Mouse (Mus musculus): ENCODE measurements at regions not wholly inside any gene's neighbourhood (a gene's known extent, or its start where the extent isn't known, plus 50 kb on each side); places are given as distances from the start of the nearest gene placed in this dataset.

DNA sequence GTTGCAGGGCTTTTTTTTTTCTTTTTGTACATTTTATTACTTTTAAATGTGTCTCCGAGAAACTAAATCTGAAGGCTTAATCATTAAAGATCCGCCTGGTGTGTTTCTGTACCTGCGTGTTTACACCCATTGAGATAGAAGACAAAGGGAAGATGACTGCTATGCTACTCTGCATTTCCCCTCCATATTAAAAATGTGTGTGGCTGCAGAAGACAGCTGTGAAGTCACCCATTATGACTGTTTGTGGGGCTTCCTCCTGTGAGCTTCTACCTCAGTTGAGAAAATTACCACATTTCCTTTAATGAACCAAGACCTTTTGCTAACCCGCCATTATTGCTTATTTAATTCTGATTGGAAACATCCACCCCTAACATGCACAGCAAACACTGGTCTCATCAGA is 602.9 kb upstream of the Tle4 start:
- Histone ChIP-seq H3K9ac (no peak overlapping the region), H3K27me3 (replicated peaks) (no peaks in the 10 kb centered on the region), H3K9me3 (no peaks in the 10 kb centered on the region), H3K27ac (replicated peaks) (no peak overlapping the region), H3K36me3 (no peaks in the 10 kb centered on the region), H3K4me1 (no peaks in the 10 kb centered on the region), H3K4me3 (no peak overlapping the region), H3K4me2 (no peak overlapping the region)
- ATAC-seq (ENCODE audit: extremely low read depth, insufficient number of reproducible peaks, low FRiP score, low TSS enrichment): no peak
- WGBS: 72% methylated on average over 4 of the region's 4 CpGs

DNA sequence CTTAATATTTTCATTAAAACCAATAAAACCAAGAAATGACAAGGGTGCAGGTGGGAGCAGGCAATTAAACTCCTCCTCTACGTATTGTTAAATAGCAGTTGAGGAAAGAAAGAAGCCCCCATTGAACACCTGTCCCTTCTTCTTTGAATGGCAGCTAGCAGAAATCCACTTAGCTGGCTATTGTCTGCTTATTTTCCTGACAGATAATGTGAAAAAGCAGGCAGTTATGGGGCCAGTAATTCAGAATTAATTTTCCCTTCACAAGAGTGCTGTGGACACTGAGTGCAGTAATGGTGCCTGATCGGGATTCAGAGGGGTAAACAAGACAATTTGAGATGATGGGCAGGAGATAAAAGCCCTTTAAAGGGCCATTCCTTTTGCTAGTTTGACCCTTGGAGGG is 602.5 kb upstream of the Tle4 start:
- no peaks in the 10 kb centered on the region for H3K4me1 ChIP-seq
- ATAC-seq (ENCODE audit: extremely low read depth, insufficient number of reproducible peaks, low FRiP score, low TSS enrichment): no peak
- no peak overlapping the region for H3K4me3 ChIP-seq
- H3K36me3 ChIP-seq: no peaks in the 10 kb centered on the region
- H3K27ac ChIP-seq (replicated peaks): no peak overlapping the region
- H3K9me3 ChIP-seq: no peaks in the 10 kb centered on the region
- H3K4me2 ChIP-seq: no peak overlapping the region
- H3K27me3 ChIP-seq (replicated peaks): no peaks in the 10 kb centered on the region
- no peak overlapping the region for H3K9ac ChIP-seq
- 64% methylated on average over 2 of the region's 2 CpGs for WGBS

DNA sequence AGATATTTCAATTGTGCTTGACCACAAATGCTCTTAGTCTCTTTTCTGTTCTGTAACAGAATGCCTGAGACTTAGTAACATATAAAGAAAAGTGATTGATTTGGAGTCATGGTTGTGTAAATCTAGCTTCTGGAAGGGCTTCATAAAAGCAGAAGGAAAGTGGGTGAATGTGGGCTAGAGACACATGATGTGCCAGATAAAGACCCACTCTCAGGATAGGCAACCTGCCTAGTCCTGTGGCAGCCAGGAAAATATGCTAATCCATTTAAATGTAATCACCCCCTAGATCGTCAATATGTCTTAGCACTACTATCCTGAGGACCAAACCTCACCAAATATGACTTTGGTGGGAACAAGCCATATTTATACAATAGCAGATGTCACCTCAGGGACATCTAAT is 601.8 kb upstream of the Tle4 start:
- Histone ChIP-seq H3K27me3 (replicated peaks) (no peaks in the 10 kb centered on the region), H3K36me3 (no peaks in the 10 kb centered on the region), H3K4me3 (no peak overlapping the region), H3K4me1 (no peaks in the 10 kb centered on the region), H3K9ac (no peak overlapping the region), H3K4me2 (no peak overlapping the region), H3K27ac (replicated peaks) (no peak overlapping the region), H3K9me3 (no peaks in the 10 kb centered on the region)
- ATAC-seq (ENCODE audit: extremely low read depth, insufficient number of reproducible peaks, low FRiP score, low TSS enrichment): no peak
- WGBS: 50% methylated on average over 1 of the region's 1 CpGs

DNA sequence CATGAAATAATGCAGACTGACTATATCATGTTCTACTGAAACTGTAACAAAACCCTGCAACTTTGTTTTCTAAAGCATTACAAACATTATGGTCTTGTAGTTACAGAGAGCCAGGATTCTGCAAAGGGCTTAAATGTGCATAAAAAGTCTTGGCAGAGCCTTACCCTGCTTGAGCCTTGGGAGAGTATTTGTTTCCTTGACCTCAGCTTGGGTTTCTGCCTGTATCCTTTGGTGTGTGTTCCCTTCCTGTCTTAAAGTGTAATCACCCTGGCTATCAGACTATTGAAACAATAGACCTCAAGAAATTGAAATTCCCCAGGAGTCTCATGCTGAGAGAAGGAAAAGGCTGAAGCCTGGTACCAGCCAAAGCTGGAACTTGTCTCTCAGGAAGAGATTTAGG is 577.4 kb upstream of the Tle4 start:
- Histone ChIP-seq H3K4me1 (no peaks in the 10 kb centered on the region), H3K4me2 (no peak overlapping the region), H3K27ac (replicated peaks) (no peak overlapping the region), H3K9me3 (peaks cover 4% of the 10 kb centered on the region; the same call in 1 of the 2 replicates), H3K9ac (no peak overlapping the region), H3K4me3 (no peak overlapping the region), H3K36me3 (no peaks in the 10 kb centered on the region), H3K27me3 (replicated peaks) (no peaks in the 10 kb centered on the region)
- ATAC-seq (ENCODE audit: extremely low read depth, insufficient number of reproducible peaks, low FRiP score, low TSS enrichment): no peak

DNA sequence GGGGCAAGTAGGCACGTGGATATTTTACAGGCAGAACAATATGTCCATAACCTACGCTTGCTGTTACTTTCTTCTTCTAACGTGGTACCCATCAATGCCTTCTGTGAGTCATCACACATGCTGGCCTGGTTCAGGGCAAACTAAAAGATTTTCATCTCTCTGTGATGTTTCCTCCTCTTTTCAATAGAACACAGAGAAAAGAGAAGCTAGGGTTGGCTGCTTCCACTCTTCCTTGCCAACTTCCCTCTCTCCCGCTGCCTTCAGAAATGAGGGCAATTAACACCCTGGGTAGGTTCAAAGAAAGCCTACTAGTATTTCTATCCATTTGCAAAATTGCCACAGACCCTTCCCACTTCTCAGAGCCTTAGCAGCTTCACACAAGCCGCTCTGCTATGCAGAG is 575.5 kb upstream of the Tle4 start:
- H3K36me3 ChIP-seq: no peaks in the 10 kb centered on the region
- H3K4me3 ChIP-seq: no peak overlapping the region
- no peaks in the 10 kb centered on the region for H3K27me3 ChIP-seq (replicated peaks)
- WGBS: 30% methylated on average over 5 of the region's 5 CpGs
- no peak overlapping the region for H3K27ac ChIP-seq (replicated peaks)
- H3K9me3 ChIP-seq: peaks cover 4% of the 10 kb centered on the region; the same call in 1 of the 2 replicates
- H3K9ac ChIP-seq: no peak overlapping the region
- no peak overlapping the region for H3K4me2 ChIP-seq
- no peak for ATAC-seq (ENCODE audit: extremely low read depth, insufficient number of reproducible peaks, low FRiP score, low TSS enrichment)
- H3K4me1 ChIP-seq: no peaks in the 10 kb centered on the region

DNA sequence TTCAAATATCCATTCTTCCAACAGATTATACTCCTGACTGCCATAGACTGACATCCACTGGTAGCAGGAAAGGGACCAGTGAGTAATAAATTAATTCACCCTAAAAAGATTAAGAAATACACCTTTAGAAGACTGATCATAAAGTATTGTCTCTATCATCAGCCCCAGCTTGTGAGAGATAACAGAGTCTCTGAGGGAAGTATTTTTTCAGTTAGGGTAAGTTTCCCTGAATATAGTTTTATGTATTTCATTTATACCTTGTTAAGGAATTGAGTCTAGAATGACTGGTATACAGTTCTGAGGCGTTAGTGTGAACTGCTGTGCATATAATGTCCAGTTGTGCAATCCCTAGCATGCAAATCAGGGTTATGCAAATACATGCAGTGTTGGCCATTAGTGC is 569.3 kb upstream of the Tle4 start:
- 60% methylated on average over 1 of the region's 1 CpGs for WGBS

DNA sequence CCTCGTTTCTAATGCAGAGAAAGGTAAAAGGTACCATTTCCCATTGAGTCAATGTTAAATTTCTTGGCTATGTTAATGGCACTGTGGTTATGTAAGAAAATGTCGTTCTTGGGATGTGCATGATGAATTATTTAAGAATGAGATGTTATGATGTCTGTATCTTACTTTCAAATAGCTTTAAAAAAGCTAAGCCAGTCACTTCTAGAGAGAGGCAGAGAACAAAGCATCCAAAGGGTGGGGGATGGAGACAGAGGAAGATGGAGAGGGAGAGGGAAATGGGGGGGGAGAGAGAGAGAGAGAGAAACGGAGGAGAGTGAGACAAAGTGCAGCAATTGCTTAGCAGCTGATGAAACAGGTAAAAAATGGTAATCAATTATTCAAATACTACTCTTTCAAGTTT is 562.8 kb upstream of the Tle4 start:
- no peak overlapping the region for H3K4me2 ChIP-seq
- 48% methylated on average over 3 of the region's 3 CpGs for WGBS
- H3K9me3 ChIP-seq: no peaks in the 10 kb centered on the region
- no peak overlapping the region for H3K4me3 ChIP-seq
- no peak overlapping the region for H3K9ac ChIP-seq
- H3K27ac ChIP-seq (replicated peaks): no peak overlapping the region
- no peak for ATAC-seq (ENCODE audit: extremely low read depth, insufficient number of reproducible peaks, low FRiP score, low TSS enrichment)
- H3K36me3 ChIP-seq: no peaks in the 10 kb centered on the region
- no peaks in the 10 kb centered on the region for H3K27me3 ChIP-seq (replicated peaks)
- no peaks in the 10 kb centered on the region for H3K4me1 ChIP-seq

More for the DNA sequence above, 569.3 kb upstream of the Tle4 start:
- Histone ChIP-seq H3K36me3 (no peaks in the 10 kb centered on the region), H3K4me3 (no peak overlapping the region), H3K4me2 (no peak overlapping the region), H3K27me3 (replicated peaks) (no peaks in the 10 kb centered on the region), H3K27ac (replicated peaks) (no peak overlapping the region), H3K9me3 (peaks cover 3% of the 10 kb centered on the region; the same call in 1 of the 2 replicates), H3K9ac (no peak overlapping the region), H3K4me1 (no peaks in the 10 kb centered on the region)
- ATAC-seq (ENCODE audit: extremely low read depth, insufficient number of reproducible peaks, low FRiP score, low TSS enrichment): no peak

DNA sequence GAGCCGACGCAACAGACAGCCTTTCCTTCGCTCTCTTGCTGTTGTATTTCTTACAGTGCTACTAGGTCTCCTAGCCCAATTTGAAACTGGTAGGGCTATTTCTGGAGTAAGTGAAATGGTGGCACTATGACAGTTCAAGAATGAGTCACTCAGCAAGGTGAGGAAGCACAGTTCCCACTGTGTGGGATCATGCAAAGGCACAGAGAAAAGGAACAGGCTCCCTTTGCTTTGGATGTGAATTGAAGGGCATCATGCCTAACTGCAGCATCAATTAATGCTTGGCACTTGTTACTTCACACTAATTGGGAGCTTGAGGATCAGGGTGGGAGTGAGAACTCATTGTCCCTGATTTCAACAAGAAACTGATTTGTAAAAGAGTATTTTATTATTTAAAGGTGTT is 560.8 kb upstream of the Tle4 start:
- no peaks in the 10 kb centered on the region for H3K36me3 ChIP-seq
- no peaks in the 10 kb centered on the region for H3K27me3 ChIP-seq (replicated peaks)
- no peak overlapping the region for H3K4me2 ChIP-seq
- no peaks in the 10 kb centered on the region for H3K9me3 ChIP-seq
- H3K4me3 ChIP-seq: no peak overlapping the region
- H3K4me1 ChIP-seq: no peaks in the 10 kb centered on the region
- 77% methylated on average over 3 of the region's 3 CpGs for WGBS
- no peak for ATAC-seq (ENCODE audit: extremely low read depth, insufficient number of reproducible peaks, low FRiP score, low TSS enrichment)
- no peak overlapping the region for H3K27ac ChIP-seq (replicated peaks)
- no peak overlapping the region for H3K9ac ChIP-seq

DNA sequence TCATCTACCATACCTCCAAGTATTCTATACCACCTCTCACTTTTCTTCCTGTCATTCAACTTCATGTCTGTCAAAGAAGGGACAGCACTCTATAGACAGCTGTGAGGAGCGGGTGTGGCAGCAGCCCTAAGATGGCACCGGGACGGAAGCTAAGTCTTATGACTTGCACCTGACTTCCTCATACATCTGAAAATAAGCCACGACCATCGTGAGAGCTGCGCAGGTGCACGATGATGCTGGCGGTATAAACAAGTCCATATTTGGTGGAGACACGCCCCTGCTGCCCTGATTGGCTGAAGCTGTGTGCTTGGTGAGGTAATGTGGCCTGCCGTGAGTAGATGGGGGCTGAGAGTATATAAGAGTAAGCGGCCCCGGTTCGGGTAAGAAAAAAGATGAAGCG is 560.3 kb upstream of the Tle4 start:
- Histone ChIP-seq H3K9ac (no peak overlapping the region), H3K4me1 (no peaks in the 10 kb centered on the region), H3K36me3 (no peaks in the 10 kb centered on the region), H3K27ac (replicated peaks) (no peak overlapping the region), H3K4me2 (no peak overlapping the region), H3K27me3 (replicated peaks) (no peaks in the 10 kb centered on the region), H3K9me3 (no peaks in the 10 kb centered on the region), H3K4me3 (no peak overlapping the region)
- no peak for ATAC-seq (ENCODE audit: extremely low read depth, insufficient number of reproducible peaks, low FRiP score, low TSS enrichment)
- WGBS: 72% methylated on average over 14 of the region's 14 CpGs

DNA sequence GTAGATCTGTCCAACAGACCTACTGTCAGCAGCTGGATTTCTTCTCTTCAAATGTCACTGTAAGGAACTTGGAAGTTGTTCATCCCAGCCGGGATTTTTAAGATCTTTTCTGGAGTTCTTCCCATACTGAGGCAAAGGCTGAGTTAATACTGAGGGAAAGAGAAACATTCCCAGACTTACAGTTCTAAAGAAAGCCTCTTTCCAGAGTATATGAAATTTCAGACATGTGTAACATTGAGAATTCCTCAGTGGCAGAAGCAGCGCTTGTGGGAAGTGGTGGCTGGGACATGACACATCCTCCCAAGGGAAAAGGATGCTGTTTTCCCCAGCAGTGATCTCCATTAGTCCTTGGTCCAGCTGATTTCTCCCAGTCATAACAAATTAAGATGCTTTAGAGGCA is 556.8 kb upstream of the Tle4 start:
- 42% methylated on average over 2 of the region's 2 CpGs for whole genome bisulfite sequencing
- Histone ChIP-seq H3K27me3 (replicated peaks) (no peaks in the 10 kb centered on the region), H3K27ac (replicated peaks) (no peak overlapping the region), H3K4me1 (no peaks in the 10 kb centered on the region), H3K4me3 (no peak overlapping the region), H3K9ac (no peak overlapping the region), H3K36me3 (no peaks in the 10 kb centered on the region), H3K9me3 (no peaks in the 10 kb centered on the region), H3K4me2 (no peak overlapping the region)
- ATAC-seq (ENCODE audit: extremely low read depth, insufficient number of reproducible peaks, low FRiP score, low TSS enrichment): no peak

DNA sequence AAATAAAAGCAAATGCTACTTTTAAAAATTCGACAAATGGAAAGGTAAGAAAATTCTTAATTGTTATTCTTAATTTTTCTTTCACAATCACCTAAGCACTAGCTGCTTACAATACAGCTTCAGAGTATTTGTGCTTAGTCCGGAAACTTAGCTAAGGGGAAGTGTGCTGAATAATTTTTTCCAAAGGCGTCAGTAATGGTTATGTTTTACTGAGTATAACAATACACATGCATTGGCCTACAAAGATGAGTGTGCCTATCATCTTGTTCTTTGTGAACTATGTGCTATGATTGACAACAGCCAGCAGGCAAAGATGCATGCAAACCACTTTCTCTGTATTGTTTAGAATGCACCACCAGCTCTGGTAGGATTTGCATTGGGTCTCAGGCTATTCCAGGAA is 548.5 kb upstream of the Tle4 start:
- no peak overlapping the region for H3K9ac ChIP-seq
- H3K27ac ChIP-seq (replicated peaks): no peak overlapping the region
- H3K4me2 ChIP-seq: no peak overlapping the region
- H3K27me3 ChIP-seq (replicated peaks): no peaks in the 10 kb centered on the region
- H3K9me3 ChIP-seq: no peaks in the 10 kb centered on the region; the same call in 1 of the 2 replicates
- WGBS: 79% methylated on average over 3 of the region's 3 CpGs
- no peaks in the 10 kb centered on the region for H3K4me1 ChIP-seq
- no peak overlapping the region for H3K4me3 ChIP-seq
- no peak for ATAC-seq (ENCODE audit: extremely low read depth, insufficient number of reproducible peaks, low FRiP score, low TSS enrichment)
- H3K36me3 ChIP-seq: no peaks in the 10 kb centered on the region

DNA sequence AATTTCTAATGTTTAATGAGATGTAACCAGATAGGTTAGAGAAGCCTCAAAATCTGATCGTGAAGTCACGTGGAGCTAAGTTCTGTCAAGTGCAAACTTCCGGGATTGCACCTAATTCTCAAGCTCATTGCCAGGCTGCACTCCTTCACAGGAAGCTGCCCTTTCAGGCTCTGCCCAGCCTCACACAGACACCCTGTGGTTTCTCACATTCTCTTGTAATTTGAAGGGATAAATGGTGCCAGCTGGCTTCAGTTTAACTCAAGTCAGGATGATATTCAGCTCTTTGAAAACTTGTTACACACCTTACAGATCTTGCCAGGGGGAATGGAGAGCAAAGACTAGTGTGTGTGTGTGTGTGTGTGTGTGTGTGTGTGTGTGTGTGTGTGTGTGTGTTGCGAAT is 529.3 kb upstream of the Tle4 start:
- H3K27me3 ChIP-seq (replicated peaks): no peaks in the 10 kb centered on the region
- no peaks in the 10 kb centered on the region for H3K36me3 ChIP-seq
- no peaks in the 10 kb centered on the region for H3K9me3 ChIP-seq
- H3K27ac ChIP-seq (replicated peaks): no peak overlapping the region
- H3K9ac ChIP-seq: no peak overlapping the region
- no peak overlapping the region for H3K4me3 ChIP-seq
- H3K4me1 ChIP-seq: no peaks in the 10 kb centered on the region
- 39% methylated on average over 4 of the region's 4 CpGs for WGBS
- no peak for ATAC-seq (ENCODE audit: extremely low read depth, insufficient number of reproducible peaks, low FRiP score, low TSS enrichment)
- no peak overlapping the region for H3K4me2 ChIP-seq

Measured in heart, embryonic 13.5 days (tissue).